In genomic region chr10:8871935-8872334, GRCm38 (mm10) we compare ENCODE assay signal across 22 mouse cellular contexts.
"Had no signal": no experiment of that assay in that cellular context is flagged by ENCODE, and none has a peak within 500 bp of the region (broad histone marks: within the 10 kb centered on the region; RNA-seq: fewer than 3 reads in every experiment).

No protein-coding gene starts in this region.

- H3K27ac ChIP-seq: heart, embryonic 13.5 days; heart, embryonic 15.5 days; hindbrain, embryonic 10.5 days; hindbrain, embryonic 12.5 days; hindbrain, embryonic 14.5 days; intestine, embryonic 15.5 days; layer of hippocampus, adult 2 months; left cerebral cortex, adult 2 months; limb, embryonic 10.5 days; limb, embryonic 12.5 days; liver, embryonic 13.5 days had no signal

- H3K9ac ChIP-seq: forebrain, postnatal 0 days; heart, embryonic 13.5 days; heart, embryonic 15.5 days; hindbrain, embryonic 12.5 days; hindbrain, embryonic 14.5 days; intestine, embryonic 15.5 days; limb, embryonic 12.5 days; liver, embryonic 13.5 days had no signal

- H3K4me3 ChIP-seq: heart, embryonic 13.5 days; heart, embryonic 15.5 days; hindbrain, embryonic 10.5 days; hindbrain, embryonic 12.5 days; intestine, embryonic 15.5 days; layer of hippocampus, adult 2 months; left cerebral cortex, adult 2 months; limb, embryonic 10.5 days; limb, embryonic 12.5 days; liver, embryonic 13.5 days had no signal

- H3K4me1 ChIP-seq: hindbrain, embryonic 12.5 days; limb, embryonic 12.5 days; liver, embryonic 13.5 days had no signal

- H3K27me3 ChIP-seq: heart, embryonic 13.5 days; heart, embryonic 15.5 days; hindbrain, embryonic 12.5 days; intestine, embryonic 15.5 days; limb, embryonic 12.5 days; liver, embryonic 13.5 days had no signal

- H3K36me3 ChIP-seq: heart, embryonic 13.5 days; heart, embryonic 15.5 days; hindbrain, embryonic 10.5 days; hindbrain, embryonic 12.5 days; intestine, embryonic 15.5 days; limb, embryonic 12.5 days; liver, embryonic 13.5 days had no signal

- DNase-seq: forebrain, postnatal 0 days; gastrocnemius, postnatal 10 days; gastrocnemius, postnatal 25 days; heart, postnatal 14 days; heart, postnatal 4 days; kidney, adult 18-20 months; kidney, adult 8-10 months; kidney, postnatal 10 days; kidney, postnatal 25 days; kidney, postnatal 4 days; liver; liver, embryonic 13.5 days had no signal
